Mouse (Mus musculus) cerebellum, adult 2 months (tissue): ENCODE results near the gene Evpl.

Source experiments
- CTCF ChIP-seq: fragments of 200-500 bp; IDR thresholded peaks from 2 replicates; pipeline ENCODE4 v1.5.1; 2011; ENCODE audit warnings: low read depth, mild to moderate bottlenecking, control low read depth, low read length, moderate library complexity, borderline replicate concordance; ENCODE audit not compliant: insufficient read depth
- POLR2A ChIP-seq: fragments of 200-500 bp; IDR thresholded peaks from 2 replicates; pipeline ENCODE4 v1.6.1; 2011; ENCODE audit warnings: low read length, control low read depth, borderline replicate concordance; ENCODE audit not compliant: insufficient read depth

DNA sequence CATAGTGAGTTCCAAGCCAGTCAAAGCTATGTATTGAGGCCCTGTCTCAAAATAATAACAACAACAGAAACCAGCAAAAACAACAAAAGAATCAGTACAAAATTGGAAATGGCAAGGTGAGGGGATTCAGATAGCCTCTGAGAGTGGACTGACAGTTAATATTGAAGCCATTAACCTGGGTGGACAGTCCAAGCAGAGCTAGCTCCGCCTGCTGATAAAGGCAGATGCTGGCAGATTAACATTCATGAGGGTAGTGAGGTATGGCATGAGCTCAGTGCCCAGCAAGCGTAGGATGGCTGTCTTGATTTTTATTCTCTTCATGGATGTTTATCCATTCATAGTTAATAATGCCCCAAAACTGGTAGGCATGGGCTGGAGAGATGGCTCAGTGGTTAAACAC, 36.7 kb downstream of the Evpl start:
- TF ChIP-seq POLR2A, result no peak
- TF ChIP-seq CTCF, result no peak
